Mouse (Mus musculus): Measurements from ENCODE around the gene Prdm15.
A peak's percentile ranks its signal among the peaks of the same experiment; 100 is the strongest.

- no peak for TF ChIP-seq CTCF (IDR thresholded peaks at IDR 0.05; ENCODE audit: borderline replicate concordance, extremely low read depth, insufficient read depth, insufficient read length)
- peak; percentile 72; the same call in 1 of the 2 replicates for TF ChIP-seq POLR2A (IDR thresholded peaks at IDR 0.05; ENCODE audit: borderline replicate concordance, extremely low read depth, insufficient read depth, insufficient read length, poor library complexity, severe bottlenecking)
Observed at GRCm38 (mm10) chr16:97851741-97852319, at the start of gene Prdm15.

Data from brain, embryonic 14.5 days (tissue).